Mouse (Mus musculus) testis, postnatal 14 days (tissue): Measurements from ENCODE around the gene Dhrs9.
A peak's percentile ranks its signal among the peaks of the same experiment; 100 is the strongest.

Source experiments
- DNase-seq: peaks from one replicate; pipeline ENCODE4 v3.0.0; 2021; ENCODE audit warnings: low spot score

Gene Dhrs9

GRCm38 (mm10) chr2:69418294-69418881, 38.1 kb downstream of the Dhrs9 start:
- DNase-seq = no peak

- no peak for DNase-seq
Measured at GRCm38 (mm10) chr2:69424829-69425228, 44.6 kb downstream of the Dhrs9 start.

- DNase-seq = no peak
Measured at GRCm38 (mm10) chr2:69426081-69426480, 45.8 kb downstream of the Dhrs9 start.

- no peak for DNase-seq
Measured at GRCm38 (mm10) chr2:69427141-69427540, 46.9 kb downstream of the Dhrs9 start.

GRCm38 (mm10) chr2:69428116-69428515, 47.9 kb downstream of the Dhrs9 start:
- peak; percentile 40 for DNase-seq

GRCm38 (mm10) chr2:69441656-69442055, 61.4 kb downstream of the Dhrs9 start:
- DNase-seq = no peak

- no peak for DNase-seq
Measured at GRCm38 (mm10) chr2:69445896-69446472, 65.7 kb downstream of the Dhrs9 start.

GRCm38 (mm10) chr2:69448581-69448980, 68.3 kb downstream of the Dhrs9 start:
- DNase-seq = no peak

- no peak for DNase-seq
Measured at GRCm38 (mm10) chr2:69451128-69451527, 70.9 kb downstream of the Dhrs9 start.
